Mouse (Mus musculus) cerebellum, adult 11 months (tissue): ENCODE results near the gene Olfr180.

ENCODE experiments used
- DNase-seq: peaks from one replicate; pipeline ENCODE4 v3.0.0; 2022

Gene Olfr180

DNA sequence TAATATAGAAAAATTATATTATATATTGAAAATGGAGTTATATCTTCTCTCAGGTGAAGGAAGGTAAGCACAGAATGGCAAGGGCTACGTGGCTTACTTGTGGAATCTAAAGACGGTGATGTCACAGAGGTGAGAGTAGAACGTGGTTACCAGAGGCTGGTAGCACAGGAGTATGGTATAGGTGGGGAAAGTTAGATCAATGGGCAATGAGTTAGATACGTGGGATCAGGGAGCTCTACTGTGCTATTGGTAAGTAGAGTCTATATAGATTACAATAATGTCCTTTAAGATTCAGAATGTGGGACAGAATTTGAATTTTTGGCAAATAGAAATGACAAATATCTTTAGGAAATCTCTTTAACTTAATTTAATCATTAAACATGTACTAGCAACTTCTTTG is at the start of gene Olfr180:
TSS of gene Olfr180 (minus strand) at position 101 of the 400 bp plus-strand sequence.
- DNase-seq: no peak

DNA sequence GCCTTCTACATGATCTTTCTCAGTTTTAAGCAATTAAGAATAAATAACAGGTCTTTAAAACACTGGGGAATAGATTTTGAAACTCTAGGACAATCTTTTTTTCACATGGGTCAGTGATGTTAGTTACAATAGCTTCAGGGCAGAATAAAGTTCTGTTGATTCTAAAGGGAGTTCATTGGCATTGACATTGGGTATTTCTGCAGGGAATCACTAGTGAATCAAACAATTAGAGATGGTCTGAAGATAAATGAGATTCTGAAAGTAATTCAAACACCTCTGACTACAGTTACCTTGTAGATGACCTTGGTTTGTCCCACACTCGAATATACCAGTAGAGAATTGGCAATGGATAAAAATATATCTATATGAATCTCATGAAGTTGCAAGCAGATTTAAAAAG is 537 bp downstream of the Olfr180 start, which contains the start of gene Olfr181:
TSS of gene Olfr181 (minus strand) at position 101 of the 400 bp plus-strand sequence.
- DNase-seq: no peak

DNA sequence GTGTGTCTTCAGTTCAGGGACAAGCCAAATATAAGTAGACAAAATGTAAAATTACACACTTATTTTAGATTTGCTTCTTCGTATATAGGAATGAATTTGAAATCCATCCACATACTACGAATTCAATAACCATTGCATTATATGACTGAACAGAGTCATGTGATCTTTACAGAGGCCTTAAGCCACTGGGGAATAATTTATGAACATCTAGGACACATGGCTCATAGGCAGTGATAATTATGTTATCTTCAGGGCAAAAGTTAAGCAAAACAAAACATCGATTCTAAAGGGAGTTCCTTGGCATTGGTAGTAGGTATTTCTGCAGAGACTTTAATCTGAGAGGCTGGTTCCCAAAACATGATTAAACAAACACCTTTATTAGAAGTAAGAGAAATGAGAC is 37.2 kb downstream of the Olfr180 start, which contains the start of gene Olfr178:
TSS of gene Olfr178 (minus strand) at position 101 of the 400 bp plus-strand sequence.
- DNase-seq: no peak

DNA sequence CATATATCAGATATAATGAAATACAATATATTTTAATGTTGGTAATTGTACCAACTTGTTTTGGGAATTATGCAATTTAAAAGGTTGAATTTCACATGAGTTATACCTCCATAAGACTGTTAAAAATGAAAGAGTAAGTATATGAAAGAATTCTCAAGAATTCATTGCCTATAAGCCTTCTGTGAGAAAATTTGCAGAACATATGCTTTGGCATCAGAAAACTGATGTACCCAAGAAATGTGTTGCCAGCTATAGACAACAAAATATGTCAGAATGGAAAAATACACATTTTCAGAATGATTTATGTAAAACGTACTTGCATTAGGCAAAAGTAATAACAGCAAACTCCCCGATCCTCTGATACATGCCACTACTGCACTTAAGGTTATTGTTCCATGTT is 44.8 kb downstream of the Olfr180 start:
- no peak for DNase-seq

DNA sequence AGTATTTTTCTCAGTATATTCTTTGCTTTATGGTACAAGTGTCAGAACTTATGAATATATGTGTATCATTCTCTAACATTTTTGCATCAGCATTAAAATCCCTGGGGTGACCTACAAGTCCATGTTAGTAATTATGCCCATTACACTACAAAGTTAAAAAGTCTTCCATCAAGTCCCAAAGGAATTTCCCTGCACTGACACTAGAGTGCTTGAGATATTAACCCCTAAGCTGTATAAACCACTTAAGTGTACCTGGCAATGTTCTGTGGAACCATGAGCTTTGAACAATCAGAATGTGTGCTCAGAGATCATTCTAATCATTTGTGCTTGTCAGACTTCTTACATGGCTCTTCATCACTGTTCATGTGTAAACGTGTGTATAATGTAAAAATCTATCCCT is 54.5 kb downstream of the Olfr180 start, which contains the start of gene Olfr177:
TSS of gene Olfr177 (minus strand) at position 101 of the 400 bp plus-strand sequence.
- DNase-seq: no peak
